Mouse (Mus musculus) left cerebral cortex, adult 6 months (tissue): Measurements from ENCODE around the gene Ppib. TPM values are rescaled to one million over a fixed set of nuclear protein-coding genes. Genes with fewer than 3 reads are reported as not detected.

Experiments used
- long read RNA-seq, 2 experiments: library from polyadenylated mRNA; unstranded; transcript quantifications; one replicate each; pipeline ENCODE4 v2.0.0; 2019 to 2020
- polyA plus RNA-seq: library from polyadenylated mRNA; unstranded; fragments of <200 nt; fragmentation: Nextera tagmentation; gene quantifications from 2 replicates; pipeline ENCODE4 v1.2.3, GENCODE M21; 2021

The Ppib gene
- polyA plus RNA-seq = 251 and 268 TPM in 2 replicates
- long read RNA-seq, experiment 1, transcript Ppib-202 (4 exons, 3,305 nt) = minor isoform, 32 of 212 reads
- long read RNA-seq, experiment 1, transcript Ppib-201 (5 exons, 892 nt) = major isoform, 148 of 212 reads
- long read RNA-seq, experiment 1, partial matches to known transcripts = 11 of 212 reads
- long read RNA-seq, experiment 1, other reads (novel, unspliced or antisense) = 21 of 212 reads
- long read RNA-seq, experiment 2, transcript Ppib-201 (5 exons, 892 nt) = major isoform, 230 of 260 reads
- long read RNA-seq, experiment 2, partial matches to known transcripts = 20 of 260 reads
- long read RNA-seq, experiment 2, other reads (novel, unspliced or antisense) = 10 of 260 reads

GRCm38 (mm10) chr9:66059583-66060307 lies at the start of gene Ppib:
Ppib (plus strand) TSS chr9:66060222.

DNA sequence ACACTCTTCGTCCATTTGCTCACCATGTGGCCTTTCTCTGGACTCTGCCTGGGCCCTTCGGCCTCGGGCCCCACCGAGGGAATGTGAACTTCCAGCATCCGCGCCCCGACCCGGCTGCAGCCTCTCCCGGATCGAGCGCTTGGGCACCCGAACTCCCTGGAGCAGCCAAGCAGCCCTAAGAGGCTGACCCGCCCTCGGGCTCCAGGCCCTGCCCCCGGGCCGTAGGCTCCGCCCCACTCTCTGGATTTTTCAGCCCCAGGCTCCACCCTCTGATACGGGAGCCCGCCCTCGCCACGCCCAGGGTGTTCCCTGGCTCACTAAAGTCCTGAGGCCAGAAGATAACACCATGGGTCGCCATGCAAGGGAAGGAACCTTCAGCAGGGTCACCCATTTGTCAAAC lies 9.6 kb downstream of the Ppib start, which contains the start of gene Snx22:
Snx22 (minus strand) TSS at position 137 of the 400 bp plus-strand sequence.

Other genes starting within 250 kb of the Ppib start
- gene Zfp609, start 232.7 kb upstream of the Ppib start, polyA plus RNA-seq = 3.1 and 3.3 TPM in 2 replicates
- gene Pclaf, start 170.0 kb upstream of the Ppib start, polyA plus RNA-seq = 0.80 and 0.85 TPM in 2 replicates
- 13.8 and 18.7 TPM in 2 replicates for gene Trip4, start 151.4 kb upstream of the Ppib start, polyA plus RNA-seq
- gene Csnk1g1, start 151.3 kb upstream of the Ppib start, polyA plus RNA-seq = 12.9 and 14.9 TPM in 2 replicates
- gene Snx22, start 9.5 kb downstream of the Ppib start, polyA plus RNA-seq = 4.0 and 5.7 TPM in 2 replicates
- 62.4 and 71.0 TPM in 2 replicates for gene Snx1, start 66.4 kb downstream of the Ppib start, polyA plus RNA-seq
- 50.2 and 59.6 TPM in 2 replicates for gene Ciao2a, start 66.4 kb downstream of the Ppib start, polyA plus RNA-seq
- 4.6 and 5.2 TPM in 2 replicates for gene Dapk2, start 98.0 kb downstream of the Ppib start, polyA plus RNA-seq